Mouse (Mus musculus) liver, adult 10 weeks (tissue): ENCODE results near the gene Mycbp2. TPM values are rescaled to one million over a fixed set of nuclear protein-coding genes. Genes with fewer than 3 reads are reported as not detected.

ENCODE experiments used
- polyA plus RNA-seq: library from polyadenylated mRNA; stranded (reverse); fragments of 350-450 nt; fragmentation: Illumina TruSeq; extraction: RNeasy Lipid Tissue Mini Kit (QIAGEN cat#74804); gene quantifications from one replicate; pipeline ENCODE4 v1.2.3, GENCODE M21; 2014; ENCODE audit warnings: low read depth, low replicate concordance

The Mycbp2 gene
- 12.6 TPM for polyA plus RNA-seq

DNA sequence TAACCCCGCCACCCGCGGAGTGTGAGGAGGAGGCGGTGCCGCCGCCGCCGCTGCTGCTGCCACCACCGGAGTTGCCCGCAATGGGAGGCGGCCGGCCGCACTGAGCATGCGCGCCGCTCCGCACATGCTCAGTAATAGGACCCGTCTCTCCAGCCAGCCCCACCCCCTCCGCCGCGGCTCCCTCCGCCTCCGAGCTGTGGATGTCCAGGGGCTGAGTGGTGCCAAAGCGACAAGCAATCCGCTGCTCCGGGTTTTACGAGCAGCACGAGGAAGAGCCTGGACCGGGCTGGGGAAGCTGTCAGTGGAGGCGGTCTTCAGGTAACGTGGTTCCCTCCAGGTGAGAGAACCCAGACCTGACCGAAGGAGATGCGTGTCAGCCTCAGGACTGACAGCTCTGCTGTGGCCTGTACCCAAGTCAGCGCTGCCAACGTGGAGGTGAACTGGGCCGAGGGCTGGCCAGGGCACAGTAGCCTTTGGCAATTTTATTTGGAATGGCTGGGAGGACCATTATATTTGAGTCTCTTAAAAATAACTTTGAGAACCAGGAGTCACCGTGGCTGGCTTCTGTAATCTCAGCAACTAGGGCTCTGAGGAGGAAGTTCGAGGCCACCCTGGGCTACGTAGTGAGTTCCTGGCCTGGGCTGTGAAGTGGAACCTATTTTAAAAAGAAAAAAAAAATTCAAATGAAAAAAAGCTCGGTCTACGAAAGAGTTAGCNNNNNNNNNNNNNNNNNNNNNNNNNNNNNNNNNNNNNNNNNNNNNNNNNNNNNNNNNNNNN lies at the start of gene Mycbp2:
Gene Mycbp2, minus strand, starts transcription at position 86 of the 777 bp plus-strand sequence.

DNA sequence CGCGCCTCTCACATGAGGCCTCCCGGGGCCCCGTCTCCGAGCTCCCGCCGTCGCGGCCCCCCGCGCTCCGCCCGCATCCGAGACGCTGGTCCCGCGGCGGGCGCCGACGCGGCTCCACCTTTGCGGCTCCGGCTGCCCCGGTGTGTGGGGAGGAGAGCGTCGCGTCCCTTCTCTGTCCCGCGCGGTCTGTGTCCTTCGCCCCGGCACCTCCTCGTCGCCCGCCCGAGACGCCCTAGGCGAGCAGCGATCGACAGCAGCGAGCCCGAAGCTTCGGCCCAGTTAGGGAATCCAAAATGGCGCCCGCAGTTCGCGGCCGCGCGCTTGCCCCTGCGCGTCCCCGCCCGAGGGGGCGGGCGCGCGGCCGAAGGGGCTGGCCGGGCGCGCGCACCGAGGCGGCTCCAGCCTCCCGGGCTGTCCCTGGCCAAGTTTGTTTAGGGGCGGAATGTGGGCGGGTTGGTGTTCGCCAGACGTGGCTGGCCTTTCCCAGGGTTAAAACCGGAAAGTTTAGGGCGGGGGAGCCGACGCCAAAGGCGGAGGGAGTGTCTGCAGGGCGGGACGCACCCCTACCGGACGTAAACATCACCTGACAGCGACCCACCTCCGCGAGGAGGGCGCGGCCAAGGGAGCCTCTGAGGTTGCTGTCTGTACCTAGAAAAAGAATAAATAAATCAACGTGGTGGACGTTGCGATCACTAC lies 247.2 kb downstream of the Mycbp2 start, which contains the start of gene Fbxl3:
Gene Fbxl3, minus strand, starts transcription at position 329 of the 696 bp plus-strand sequence.

DNA sequence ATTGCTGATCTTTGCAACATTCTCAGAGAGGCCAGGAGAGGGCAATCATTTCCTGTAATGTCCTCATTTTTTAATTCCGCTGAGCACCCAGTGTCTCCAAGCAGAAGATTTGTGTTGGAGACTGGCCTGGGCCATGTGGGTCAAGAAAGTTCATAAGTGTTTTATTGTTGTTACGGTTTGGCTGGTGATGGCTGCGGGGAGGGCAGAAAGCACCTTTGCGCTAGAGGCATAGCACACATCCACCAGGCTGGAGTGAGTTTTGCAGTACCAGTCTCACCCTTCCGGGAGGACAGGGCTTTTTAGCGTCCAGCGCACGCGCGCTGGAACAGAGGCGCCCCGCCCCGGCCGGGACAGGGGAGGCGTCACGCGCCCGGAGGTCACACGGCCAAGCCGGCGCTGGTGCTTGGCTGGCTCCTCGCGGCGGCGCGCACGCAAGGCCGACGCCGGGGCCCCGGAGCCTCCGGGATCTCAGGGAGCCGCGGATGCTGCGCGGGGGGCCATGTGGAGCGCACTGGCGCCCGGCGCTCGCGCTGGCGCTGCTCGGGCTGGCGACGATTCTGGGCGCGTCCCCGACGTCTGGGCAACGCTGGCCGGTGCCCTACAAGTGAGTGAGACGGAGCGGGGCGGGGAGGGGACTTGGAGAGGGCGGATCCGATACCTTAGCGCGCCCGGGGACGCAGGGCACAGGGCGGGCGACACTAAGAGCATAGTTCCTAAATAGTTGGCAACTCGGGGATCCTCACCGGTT lies 276.6 kb downstream of the Mycbp2 start, which contains the start of gene Cln5:
Gene Cln5, plus strand, starts transcription at position 353 of the 748 bp plus-strand sequence.

Other genes with a start within 250 kb of the Mycbp2 start
- gene Fbxl3, start 247.2 kb downstream of the Mycbp2 start, polyA plus RNA-seq, result 48.6 TPM
- gene Scel, start 166.5 kb upstream of the Mycbp2 start, polyA plus RNA-seq, result not detected